Mouse (Mus musculus): ENCODE measurements around the gene Ifit1. TPM values are rescaled to one million over a fixed set of nuclear protein-coding genes. Genes with fewer than 3 reads are reported as not detected.
"Not testable (repeated sequence)": the region's sequence is repeated elsewhere in the genome, so short reads cannot be mapped to it uniquely, and the experiment has no call there.

Gene Ifit1
- total RNA-seq (2021), result 1 to 10 TPM in 1 of 2 experiments, under 1 TPM in 1; 0.61 to 1.1 TPM
- long read RNA-seq, experiment 1, partial matches to known transcripts, result 0 of 1 reads
- long read RNA-seq, experiment 1, other reads (novel, unspliced or antisense), result 0 of 1 reads
- long read RNA-seq, experiment 2, partial matches to known transcripts, result 0 of 5 reads
- long read RNA-seq, experiment 2, other reads (novel, unspliced or antisense), result 1 of 5 reads

DNA sequence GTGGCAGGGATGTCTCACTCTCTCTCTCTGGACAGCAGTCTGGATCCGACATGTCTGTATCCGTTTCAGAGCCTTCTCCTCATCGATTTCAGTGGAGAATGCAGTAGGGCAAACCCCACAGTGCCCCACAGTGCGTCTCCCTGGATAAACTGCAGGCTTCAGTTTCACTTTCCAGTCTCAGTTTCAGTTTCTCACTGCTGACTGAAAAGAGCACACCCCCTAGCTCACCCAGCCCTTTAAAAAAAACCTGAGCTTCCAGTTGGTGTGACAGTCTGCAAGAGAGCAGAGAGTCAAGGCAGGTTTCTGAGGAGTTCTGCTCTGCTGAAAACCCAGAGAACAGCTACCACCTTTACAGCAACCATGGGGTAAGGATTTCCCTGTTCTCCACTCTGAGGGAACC is at the start of gene Ifit1, which contains the start of gene Ifit1bl2:
Gene Ifit1 (plus strand): TSS at position 249 of the 400 bp plus-strand sequence.
Gene Ifit1bl2 (minus strand): TSS at position 121 of the 400 bp plus-strand sequence.
- H3K4me3 ChIP-seq, result peak within 1 kb of the TSS; percentile 28
- TF ChIP-seq CTCF (IDR thresholded peaks at IDR 0.05), result no peak
- no peak within 1 kb of the TSS for H3K27ac ChIP-seq
- DNase-seq (ENCODE audit: extremely low spot score in 1 of 2, low spot score in 2 of 2), result no peak
- intact Hi-C loops (cut with DNase I), result no loop called here

DNA sequence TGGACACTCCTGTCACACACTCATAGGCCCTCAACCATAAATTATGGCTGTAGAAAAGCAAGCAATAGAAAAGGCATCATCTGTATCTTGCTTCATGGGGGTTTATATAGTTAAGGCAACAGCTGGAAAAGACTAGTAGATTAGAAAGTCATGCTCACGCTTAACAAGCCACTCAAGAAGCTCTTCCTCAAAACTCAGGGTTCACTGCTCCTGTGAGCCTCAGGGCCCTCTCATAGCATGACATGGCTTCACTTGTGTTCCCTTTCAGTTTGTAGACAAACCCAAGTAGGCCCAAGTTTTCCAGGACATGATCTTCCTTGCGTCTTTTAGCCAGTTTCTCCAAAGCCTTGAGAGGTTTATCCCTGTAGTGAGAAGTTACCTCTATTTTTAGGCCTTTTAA is 47.2 kb upstream of the Ifit1 start:
- no peak for DNase-seq (ENCODE audit: extremely low spot score in 1 of 2, low spot score in 2 of 2)
- TF ChIP-seq CTCF (IDR thresholded peaks at IDR 0.05), result no peak
- Histone ChIP-seq H3K4me3 (no peak overlapping the region), H3K27ac (no peak overlapping the region)
- intact Hi-C loops (cut with DNase I), result no loop called here

DNA sequence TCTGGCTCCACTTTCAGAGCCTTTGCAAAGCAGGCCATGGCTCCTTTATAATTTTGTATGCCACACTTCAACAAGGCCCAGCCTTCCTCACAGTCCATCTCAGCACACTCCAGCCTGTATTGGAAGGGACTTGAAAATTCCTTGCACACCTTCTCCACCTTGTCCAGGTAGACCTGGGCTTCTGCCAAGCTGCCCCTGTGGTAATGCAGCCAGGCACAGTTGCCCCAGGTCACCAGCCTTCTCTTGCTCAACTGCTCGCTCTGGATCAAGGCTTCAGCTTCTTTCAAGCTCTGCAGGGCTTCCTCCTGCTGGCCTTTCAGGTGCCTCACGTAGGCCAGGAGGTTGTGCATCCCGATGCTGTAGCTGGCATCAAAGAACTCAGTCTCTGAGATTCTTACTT is 46.1 kb upstream of the Ifit1 start:
- intact Hi-C loops (cut with DNase I); H3K27ac ChIP-seq; DNase-seq (ENCODE audit: extremely low spot score in 1 of 2, low spot score in 2 of 2); H3K4me3 ChIP-seq: not testable (repeated sequence)

DNA sequence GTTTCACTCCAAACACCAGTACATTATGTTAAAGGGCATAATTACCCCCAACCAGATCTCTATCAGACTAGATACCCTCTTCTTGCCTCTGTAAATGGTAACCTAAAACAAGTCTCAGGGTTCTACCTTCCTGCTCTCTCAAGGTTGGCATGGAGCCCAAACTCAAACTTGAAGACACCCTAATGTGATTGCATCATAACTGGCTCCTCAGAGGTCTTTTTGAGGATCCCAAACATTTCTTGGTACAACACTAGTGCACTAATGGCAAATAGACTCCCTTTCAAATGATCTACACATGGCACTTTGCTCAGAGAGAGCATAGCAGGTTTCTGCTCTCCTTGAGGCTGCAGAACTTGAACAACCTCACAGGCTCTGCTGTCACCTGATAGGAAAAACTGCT is 43.9 kb upstream of the Ifit1 start:
- no peak for TF ChIP-seq CTCF (IDR thresholded peaks at IDR 0.05)
- no peak for DNase-seq (ENCODE audit: extremely low spot score in 1 of 2, low spot score in 2 of 2)
- intact Hi-C loops (cut with DNase I), result no loop called here

DNA sequence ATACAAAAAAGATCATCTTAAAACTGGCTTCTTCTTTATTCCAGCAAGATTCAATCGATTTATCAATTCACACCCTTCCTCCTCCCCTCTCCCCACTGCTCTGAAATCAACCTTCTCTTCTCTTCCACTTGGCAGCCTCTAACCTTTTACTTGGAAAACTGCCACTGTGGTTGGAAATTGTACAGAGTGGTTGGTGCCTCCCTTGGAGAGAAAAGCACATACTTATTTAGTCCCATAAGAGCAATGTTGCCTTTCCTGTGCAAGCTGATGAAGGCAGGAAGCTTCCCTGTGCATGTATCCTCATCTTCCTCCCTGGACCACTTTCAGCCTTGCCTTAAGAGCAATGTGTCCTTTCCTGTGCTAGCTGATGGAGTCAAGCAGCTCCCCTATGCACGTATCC is 42.3 kb upstream of the Ifit1 start:
- no peak overlapping the region for H3K4me3 ChIP-seq
- intact Hi-C loops (cut with DNase I), result no loop called here
- no peak overlapping the region for H3K27ac ChIP-seq
- no peak for DNase-seq (ENCODE audit: extremely low spot score in 1 of 2, low spot score in 2 of 2)
- no peak for TF ChIP-seq CTCF (IDR thresholded peaks at IDR 0.05)

More for the DNA sequence above, 43.9 kb upstream of the Ifit1 start:
- Histone ChIP-seq H3K4me3 (no peak overlapping the region), H3K27ac (no peak overlapping the region)

DNA sequence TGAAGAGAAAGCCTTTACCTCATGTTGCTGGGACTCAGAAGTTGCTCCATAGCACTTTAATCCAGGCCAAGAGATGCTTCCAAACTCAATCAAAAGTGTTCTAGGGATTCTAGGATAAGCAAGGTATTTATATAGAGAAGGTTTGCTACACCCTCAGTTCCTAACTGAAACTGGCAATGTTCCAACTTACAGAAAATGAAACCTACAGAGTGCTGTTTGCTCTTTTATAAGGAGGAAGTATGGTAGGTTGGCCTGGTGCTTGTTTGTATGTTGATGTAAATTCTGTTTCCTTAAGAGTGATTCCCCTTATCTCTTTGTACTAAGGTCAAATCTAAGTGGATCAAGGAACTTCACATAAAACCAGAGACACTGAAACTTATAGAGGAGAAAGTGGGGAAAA is 41.4 kb upstream of the Ifit1 start:
- H3K27ac ChIP-seq; intact Hi-C loops (cut with DNase I); DNase-seq (ENCODE audit: extremely low spot score in 1 of 2, low spot score in 2 of 2); H3K4me3 ChIP-seq: not testable (repeated sequence)

DNA sequence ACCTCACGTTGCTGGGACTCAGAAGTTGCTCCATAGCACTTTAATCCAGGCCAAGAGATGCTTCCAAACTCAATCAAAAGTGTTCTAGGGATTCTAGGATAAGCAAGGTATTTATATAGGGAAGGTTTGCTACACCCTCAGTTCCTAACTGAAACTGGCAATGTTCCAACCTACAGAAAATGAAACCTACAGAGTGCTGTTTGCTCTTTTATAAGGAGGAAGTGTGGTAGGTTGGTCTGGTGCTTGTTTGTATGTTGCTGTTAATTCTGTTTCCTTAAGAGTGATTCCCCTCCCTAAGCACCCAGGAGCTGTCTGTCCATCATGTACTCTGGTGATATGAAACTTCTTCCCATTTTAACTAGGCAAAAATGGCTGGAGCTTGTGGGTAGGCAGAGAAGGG is 38.8 kb upstream of the Ifit1 start, which contains the start of gene Ifit1bl1:
Gene Ifit1bl1 (minus strand): TSS at position 69 of the 400 bp plus-strand sequence.
- intact Hi-C loops (cut with DNase I); H3K27ac ChIP-seq; DNase-seq (ENCODE audit: extremely low spot score in 1 of 2, low spot score in 2 of 2); H3K4me3 ChIP-seq: not testable (repeated sequence)

DNA sequence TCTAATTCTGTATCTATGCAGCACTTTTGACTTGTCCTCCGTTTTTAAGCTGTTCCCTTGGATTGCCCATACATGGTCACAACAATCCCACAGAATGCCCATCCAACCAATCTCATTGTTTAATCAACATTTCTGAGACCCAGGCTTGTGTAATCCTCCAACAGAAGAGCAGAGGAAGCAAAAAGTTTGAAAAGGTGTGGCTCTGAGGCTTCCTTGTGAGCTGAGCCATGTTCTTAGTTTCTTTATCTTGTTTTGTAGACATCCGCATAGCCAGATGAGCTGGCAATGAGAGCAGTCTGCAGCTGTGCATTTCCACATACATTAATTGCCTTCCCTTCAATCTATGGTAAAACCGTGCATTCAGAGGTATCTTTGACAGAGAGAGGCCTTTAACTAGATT is 35.2 kb upstream of the Ifit1 start:
- no peak for TF ChIP-seq CTCF (IDR thresholded peaks at IDR 0.05)
- DNase-seq (ENCODE audit: extremely low spot score in 1 of 2, low spot score in 2 of 2), result no peak
- intact Hi-C loops (cut with DNase I), result no loop called here
- Histone ChIP-seq H3K4me3 (no peak overlapping the region), H3K27ac (no peak overlapping the region)

DNA sequence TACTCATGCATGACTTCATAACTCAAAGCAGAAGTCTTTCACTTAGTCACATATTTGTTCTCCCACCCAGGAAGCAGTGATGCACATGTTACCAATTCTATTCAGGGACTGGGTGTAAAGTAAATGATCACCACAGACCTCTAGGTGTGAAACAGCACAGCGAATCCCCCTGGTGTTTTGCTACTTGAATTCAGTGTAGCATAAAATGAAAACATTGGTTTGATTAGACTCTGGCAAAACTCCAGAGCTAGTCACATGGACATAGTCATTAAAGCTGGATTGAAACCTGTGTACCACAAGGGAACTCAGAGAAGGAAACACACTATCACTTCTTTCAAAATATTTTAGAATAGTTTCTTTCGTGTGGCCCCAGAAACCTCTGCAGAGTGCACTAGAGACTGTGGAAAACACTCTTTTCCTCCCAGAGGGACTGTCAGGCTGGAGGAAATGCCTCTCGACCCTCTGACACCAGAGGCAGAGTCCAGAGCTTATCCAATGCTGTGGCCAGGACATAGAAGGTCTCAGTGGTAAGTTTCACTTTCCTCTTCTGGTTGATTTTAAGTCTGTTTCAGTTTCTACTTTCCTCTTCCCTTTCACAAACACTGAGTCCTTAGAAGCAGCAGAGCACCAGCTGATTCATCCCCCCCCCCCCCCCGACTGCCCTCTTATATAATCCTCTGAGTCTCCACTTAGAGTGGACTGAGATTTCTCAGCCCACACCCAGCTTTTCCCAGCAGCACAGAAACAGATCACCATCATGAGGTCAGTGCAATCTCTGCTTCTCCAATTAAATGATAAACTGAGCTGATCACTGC is 33.2 kb upstream of the Ifit1 start, which contains the start of gene Ifit3b:
Gene Ifit3b (plus strand): TSS at position 734 of the 815 bp plus-strand sequence.
- intact Hi-C loops (cut with DNase I); DNase-seq (ENCODE audit: extremely low spot score in 1 of 2, low spot score in 2 of 2): not testable (repeated sequence)
- H3K27ac ChIP-seq, result peak within 1 kb of the TSS; percentile 79
- peak within 1 kb of the TSS; percentile 24; the same call in 1 of the 2 replicates for H3K4me3 ChIP-seq

DNA sequence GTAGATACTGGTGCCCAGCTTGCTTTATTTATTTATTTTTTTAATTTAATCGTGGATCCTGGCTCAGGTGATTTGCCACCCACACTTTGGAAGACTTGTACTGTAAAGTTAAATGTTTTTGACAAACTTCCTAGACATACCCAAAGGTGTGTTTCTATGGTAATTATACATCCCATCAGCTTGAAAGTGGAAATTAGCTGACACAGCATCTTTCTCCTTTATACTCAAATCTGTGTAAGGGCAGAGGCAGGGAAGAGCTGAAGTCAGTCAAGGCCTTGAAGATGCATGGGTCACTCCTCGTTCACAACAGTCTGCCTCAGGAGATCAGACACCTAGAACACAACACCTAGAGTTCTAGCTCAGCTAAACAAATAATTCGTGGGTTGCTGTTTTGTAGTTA is 30.6 kb upstream of the Ifit1 start:
- intact Hi-C loops (cut with DNase I); H3K4me3 ChIP-seq; H3K27ac ChIP-seq; DNase-seq (ENCODE audit: extremely low spot score in 1 of 2, low spot score in 2 of 2): not testable (repeated sequence)

DNA sequence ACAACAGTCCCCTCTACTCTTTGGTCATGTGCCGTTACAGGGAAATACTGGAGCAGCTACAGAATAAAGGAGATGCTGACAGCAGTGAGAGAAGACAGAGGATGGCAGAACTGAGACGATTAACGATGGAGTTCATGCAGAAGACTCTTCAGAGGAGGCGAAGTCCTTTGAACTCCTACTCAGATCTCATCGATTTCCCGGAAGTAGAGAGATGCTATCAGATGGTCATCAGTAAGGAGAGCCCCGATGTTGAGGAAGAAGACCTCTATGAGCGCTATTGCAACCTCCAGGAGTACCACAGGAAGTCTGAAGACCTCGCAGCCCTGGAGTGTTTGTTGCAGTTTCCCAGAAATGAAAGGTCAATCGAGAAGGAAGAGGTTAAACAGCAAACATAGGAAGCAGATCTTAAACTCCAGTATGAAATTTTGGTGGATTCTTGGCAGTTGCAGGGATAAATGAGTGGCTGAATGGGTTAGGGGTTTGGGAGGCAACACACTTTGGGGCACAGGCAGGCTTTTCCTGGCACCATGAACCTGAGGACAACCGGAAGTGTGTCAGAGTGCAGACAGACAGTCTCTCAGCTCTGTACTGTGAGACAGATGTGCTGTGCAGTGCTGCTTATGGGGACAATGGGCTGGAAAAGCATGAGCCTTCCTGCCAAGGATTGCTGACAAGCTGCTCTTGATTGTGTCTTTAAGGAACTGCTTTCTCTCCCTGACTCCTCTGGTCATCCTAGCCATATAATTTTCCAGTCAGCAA is 28.2 kb upstream of the Ifit1 start:
- H3K27ac ChIP-seq; intact Hi-C loops (cut with DNase I); DNase-seq (ENCODE audit: extremely low spot score in 1 of 2, low spot score in 2 of 2); H3K4me3 ChIP-seq: not testable (repeated sequence)

DNA sequence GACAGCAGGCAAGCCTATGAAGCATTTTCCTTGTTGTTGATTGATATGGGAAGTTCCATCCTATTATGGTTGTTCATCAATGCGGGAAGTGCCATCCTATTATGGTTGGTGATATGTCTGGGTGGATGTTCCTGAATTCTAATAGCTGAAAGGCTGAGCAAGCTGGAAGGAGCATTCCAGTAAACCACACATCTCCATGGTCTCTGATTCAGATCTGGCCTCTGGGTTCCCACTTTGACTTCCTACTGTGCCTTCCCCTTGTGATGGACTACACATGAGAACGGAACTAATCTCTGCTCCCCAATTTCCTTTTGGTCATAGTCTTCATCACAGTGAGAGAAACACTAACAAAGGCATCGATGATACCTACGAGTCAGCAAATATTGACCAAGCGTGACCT is 19.8 kb upstream of the Ifit1 start:
- intact Hi-C loops (cut with DNase I), result no loop called here
- Histone ChIP-seq H3K4me3 (no peak overlapping the region), H3K27ac (no peak overlapping the region)
- DNase-seq (ENCODE audit: extremely low spot score in 1 of 2, low spot score in 2 of 2), result no peak
- no peak for TF ChIP-seq CTCF (IDR thresholded peaks at IDR 0.05)

Measured in left cerebral cortex, adult 2 months (tissue).